Mouse (Mus musculus): ENCODE results near the gene Serpinb1a.

- TF ChIP-seq CTCF (IDR thresholded peaks at IDR 0.05; ENCODE audit: low read depth, low read length) (no peak), GATA1 (IDR thresholded peaks at IDR 0.05; ENCODE audit: borderline replicate concordance, low read length) (no peak)
Observed at GRCm38 (mm10) chr13:32825546-32825945, 25.4 kb downstream of the Serpinb1a start.
